Mouse (Mus musculus) adipocyte (in vitro differentiated cells): ENCODE results near the gene Rtl8a.
"Not testable (repeated sequence)": the region's sequence is repeated elsewhere in the genome, so short reads cannot be mapped to it uniquely, and the experiment has no call there.

ENCODE experiments used
- DNase-seq: peaks from one replicate; pipeline ENCODE4 v3.0.0-alpha.2; 2016; ENCODE audit warnings: low spot score

Rtl8a gene

DNA sequence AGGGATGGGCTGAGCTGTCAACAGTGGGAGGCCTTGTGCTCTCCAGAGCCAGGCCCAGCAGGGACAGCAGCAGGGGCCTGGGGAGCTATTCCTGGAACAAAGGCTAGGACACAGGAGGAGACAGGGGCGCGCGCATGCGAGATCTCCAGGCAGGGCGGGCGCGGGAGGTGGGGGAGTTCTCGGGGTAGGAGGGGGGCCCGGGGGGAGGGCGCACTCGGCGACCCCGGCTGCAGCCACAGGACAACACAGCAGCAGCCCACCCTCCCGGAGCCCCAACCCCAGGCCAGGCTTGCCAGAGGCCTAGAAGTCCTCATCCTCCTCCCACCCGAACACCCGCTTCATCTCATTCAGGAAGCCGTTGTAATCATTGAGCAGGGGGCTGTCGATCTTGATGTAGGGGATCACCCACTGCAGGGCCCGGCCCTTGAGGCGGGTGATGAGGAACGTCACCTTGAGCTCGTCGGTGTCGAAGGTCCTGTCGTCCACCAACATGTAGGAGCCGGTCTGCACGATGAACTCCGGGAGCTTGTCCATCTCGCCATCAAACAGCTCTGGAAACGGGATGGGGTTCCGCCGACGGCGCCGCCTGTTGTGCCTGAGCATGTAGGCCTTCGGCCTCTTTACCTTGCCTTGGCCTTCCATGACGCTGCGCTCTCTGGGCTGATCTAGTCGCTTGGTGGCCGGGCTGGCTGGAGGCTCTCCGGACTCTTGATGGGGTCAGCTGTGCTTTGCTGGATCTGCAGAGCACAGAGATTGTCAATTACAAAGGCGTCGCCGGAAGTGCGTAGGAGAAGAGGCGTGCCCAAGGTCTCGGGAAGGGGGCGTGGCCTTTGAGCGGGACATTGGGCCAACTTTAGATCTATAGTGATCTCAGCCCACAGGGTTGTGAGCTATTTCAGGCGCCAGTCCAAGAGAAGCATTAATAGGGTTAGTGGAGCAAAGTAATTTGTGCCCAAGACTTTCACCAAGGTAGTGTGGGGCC, at the start of gene Rtl8a:
Gene Rtl8a, minus strand, starts transcription at position 703 of the 982 bp plus-strand sequence.
- peak; percentile 89 for DNase-seq

GRCm38 (mm10) chrX:53693141-53693540, 49.7 kb upstream of the Rtl8a start:
- DNase-seq: no peak

DNA sequence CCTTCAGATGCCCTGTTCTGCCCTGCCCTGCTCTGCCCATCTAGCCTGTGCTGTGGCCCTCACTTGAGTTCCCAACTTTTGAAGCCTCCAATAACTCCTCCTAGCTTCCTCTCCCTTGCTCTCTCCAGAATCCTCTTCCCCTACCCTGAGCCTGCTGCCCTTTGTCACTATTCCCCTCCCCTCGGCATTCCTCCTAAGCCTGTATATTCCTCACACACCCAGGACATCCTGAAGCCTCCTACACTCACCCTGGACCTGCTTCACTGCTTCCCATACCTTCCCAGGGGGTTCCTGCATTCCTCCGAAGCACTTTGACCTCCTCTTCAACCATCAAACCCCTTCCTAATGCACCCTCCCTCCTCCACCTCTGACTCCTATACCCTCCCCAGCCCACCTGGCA, 48.6 kb upstream of the Rtl8a start:
- DNase-seq: peak; percentile 19

DNA sequence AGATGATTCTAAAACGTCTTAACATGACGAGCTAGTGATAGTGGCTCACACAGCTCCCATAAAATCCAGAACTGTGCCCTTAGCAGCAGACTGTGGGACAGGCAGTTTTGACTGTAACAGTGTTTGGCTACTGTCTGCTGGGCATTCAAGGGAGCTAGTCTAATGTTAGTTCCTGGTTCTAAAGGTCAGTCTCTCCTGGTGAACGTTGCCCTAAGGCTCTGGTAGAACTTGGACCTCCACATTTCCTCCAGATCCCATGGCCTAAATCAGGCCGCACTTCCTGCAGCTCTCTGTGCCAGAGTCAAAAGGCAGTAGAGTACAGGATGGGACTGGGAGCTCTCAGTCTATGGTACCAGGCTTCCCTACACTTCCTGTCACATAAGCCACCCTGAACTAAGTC, 41.2 kb upstream of the Rtl8a start:
- DNase-seq: not testable (repeated sequence)

GRCm38 (mm10) chrX:53682650-53683049, 39.2 kb upstream of the Rtl8a start:
- DNase-seq: not testable (repeated sequence)

DNA sequence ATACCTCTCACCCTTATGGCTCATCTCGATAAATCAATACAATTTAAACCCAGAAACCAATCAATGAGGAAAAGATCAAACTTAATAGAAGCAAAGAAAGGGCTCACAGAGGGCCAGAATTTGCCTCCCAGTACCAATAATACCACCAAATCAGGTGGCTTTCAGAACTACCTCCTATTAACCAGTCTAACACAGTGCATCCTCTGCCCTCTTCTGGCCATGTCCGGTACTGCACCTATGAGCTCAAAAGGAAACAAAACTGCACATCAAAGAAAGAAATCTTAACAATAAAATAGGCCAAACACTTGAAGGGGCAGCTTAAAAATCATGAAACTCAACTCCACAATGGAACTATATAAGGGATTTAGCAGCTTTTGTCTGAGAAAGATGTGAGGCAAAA, 33.5 kb upstream of the Rtl8a start:
- DNase-seq: not testable (repeated sequence)

DNA sequence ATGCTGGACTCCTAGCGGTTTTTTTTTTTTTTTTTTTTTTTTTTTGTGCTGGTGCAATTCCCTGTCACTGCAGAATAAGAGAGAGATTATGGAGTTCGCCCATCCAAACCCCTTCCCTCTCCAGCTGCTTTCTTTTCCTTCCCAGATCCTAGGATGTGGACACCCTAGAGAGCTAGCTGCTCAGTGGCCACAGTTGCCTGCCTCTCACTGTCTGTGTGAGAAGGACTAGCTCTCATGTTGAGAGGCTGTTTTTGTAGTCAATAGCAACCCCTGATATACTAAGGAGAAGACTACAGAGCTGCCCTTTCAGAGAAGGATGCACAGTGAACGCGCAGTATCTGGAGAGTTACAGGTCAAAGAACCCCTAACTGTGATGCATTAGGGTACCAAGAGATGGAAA, 27.2 kb upstream of the Rtl8a start:
- DNase-seq: not testable (repeated sequence)

DNA sequence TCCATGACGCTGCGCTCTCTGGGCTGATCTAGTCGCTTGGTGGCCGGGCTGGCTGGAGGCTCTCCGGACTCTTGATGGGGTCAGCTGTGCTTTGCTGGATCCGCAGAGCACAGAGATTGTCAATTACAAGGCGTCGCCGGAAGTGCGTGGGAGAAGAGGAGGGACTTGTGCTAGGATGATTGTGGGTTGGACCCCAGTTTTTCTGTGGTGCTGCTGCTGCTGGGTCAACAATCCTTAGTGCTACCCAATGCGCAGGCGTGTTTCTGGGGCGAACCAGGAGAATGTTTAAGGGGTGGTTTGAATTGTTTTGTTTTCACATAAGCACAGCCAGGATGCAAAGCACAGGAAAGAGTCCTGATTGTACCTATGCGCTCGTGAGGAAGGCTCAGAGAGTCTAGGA, 26.8 kb upstream of the Rtl8a start, which contains the start of gene Rtl8b:
Gene Rtl8b, minus strand, starts transcription at position 115 of the 400 bp plus-strand sequence.
- peak; percentile 91 for DNase-seq

DNA sequence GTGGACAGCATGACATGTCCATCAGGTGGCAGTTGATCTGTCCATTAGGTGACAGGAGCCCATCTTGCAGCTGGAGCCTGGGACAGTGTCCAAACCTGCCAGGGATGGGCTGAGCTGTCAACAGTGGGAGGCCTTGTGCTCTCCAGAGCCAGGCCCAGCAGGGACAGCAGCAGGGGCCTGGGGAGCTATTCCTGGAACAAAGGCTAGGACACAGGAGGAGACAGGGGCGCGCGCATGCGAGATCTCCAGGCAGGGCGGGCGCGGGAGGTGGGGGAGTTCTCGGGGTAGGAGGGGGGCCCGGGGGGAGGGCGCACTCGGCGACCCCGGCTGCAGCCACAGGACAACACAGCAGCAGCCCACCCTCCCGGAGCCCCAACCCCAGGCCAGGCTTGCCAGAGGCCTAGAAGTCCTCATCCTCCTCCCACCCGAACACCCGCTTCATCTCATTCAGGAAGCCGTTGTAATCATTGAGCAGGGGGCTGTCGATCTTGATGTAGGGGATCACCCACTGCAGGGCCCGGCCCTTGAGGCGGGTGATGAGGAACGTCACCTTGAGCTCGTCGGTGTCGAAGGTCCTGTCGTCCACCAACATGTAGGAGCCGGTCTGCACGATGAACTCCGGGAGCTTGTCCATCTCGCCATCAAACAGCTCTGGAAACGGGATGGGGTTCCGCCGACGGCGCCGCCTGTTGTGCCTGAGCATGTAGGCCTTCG, 26.2 kb upstream of the Rtl8a start:
- DNase-seq: not testable (repeated sequence)

- not testable (repeated sequence) for DNase-seq
These were observed 9.4 kb upstream of the Rtl8a start for GRCm38 (mm10) chrX:53652917-53653316.

GRCm38 (mm10) chrX:53645885-53646284, 2.4 kb upstream of the Rtl8a start:
- DNase-seq: no peak

DNA sequence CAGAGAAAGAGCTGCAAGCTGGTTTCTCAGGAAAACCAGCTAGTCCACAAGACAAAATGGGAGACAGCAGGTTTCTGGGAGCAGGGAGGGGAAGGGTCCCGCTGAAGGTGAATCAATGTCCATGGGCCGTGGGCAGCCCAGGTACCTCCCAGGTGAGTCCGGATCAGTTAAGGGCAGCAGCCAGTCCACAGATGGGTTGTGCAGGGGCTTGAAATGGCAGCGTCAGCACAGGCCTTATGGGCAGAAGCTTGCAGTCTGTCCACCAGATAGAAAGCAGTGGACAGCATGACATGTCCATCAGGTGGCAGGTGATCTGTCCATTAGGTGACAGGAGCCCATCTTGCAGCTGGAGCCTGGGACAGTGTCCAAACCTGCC, 890 bp downstream of the Rtl8a start:
- DNase-seq: not testable (repeated sequence)

DNA sequence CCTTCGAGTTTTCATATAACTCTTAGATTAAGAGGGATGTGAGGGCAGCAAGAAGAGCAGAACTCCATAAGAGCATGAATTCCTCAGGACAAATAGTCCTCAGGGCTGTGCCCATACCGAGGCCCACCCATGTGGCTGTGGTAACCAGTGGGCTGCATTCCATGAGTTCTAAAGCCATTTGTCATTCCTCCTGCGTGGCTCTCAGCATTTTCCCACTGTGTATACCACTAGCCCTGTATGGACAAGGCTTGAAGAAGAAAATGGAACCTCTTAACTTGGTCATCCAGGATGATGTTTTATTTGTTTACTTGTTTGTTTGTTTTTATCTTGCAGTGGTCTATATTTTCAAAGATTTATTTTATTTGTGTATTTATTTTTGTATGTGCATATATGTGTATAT, 5.4 kb downstream of the Rtl8a start:
- DNase-seq: not testable (repeated sequence)

DNA sequence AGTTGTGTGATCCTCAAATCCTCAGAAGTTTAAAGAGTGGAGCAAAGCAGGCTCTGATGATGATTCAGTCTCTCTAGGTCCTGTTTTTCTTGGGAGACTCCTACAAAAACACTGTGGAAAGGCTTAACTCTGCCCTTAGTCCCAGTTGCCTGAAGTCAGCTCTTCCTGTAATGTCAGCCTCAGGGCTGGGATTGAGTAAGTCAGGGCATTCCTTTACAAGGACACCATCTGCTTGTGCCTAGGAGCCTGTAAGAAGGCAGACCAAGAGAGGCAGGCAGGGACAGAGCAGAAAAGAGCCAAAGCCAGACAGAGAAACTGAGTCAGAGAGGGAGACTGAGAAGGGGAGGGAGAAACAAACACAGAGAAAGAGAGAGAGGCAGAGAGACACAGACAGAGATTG, 32.1 kb downstream of the Rtl8a start:
- DNase-seq: peak; percentile 53

GRCm38 (mm10) chrX:53610571-53610970, 32.9 kb downstream of the Rtl8a start:
- peak; percentile 87 for DNase-seq

DNA sequence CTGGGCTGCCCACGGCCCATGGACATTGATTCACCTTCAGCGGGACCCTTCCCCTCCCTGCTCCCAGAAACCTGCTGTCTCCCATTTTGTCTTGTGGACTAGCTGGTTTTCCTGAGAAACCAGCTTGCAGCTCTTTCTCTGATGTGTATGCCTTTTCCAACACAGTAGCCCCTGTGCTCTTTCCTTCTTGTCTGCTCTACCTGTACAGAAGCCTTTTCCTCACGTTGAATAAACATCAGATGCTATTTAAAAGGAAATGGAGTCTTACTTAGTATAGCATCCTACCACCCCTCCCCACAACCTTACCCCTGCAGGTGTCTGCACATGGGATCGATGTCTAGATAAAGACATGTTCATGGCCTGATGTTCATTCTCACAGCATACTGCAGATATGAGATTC, 34.6 kb downstream of the Rtl8a start, which contains the start of gene Gm14597:
Gene Gm14597, minus strand, starts transcription at position 101 of the 400 bp plus-strand sequence.
- DNase-seq: not testable (repeated sequence)

DNA sequence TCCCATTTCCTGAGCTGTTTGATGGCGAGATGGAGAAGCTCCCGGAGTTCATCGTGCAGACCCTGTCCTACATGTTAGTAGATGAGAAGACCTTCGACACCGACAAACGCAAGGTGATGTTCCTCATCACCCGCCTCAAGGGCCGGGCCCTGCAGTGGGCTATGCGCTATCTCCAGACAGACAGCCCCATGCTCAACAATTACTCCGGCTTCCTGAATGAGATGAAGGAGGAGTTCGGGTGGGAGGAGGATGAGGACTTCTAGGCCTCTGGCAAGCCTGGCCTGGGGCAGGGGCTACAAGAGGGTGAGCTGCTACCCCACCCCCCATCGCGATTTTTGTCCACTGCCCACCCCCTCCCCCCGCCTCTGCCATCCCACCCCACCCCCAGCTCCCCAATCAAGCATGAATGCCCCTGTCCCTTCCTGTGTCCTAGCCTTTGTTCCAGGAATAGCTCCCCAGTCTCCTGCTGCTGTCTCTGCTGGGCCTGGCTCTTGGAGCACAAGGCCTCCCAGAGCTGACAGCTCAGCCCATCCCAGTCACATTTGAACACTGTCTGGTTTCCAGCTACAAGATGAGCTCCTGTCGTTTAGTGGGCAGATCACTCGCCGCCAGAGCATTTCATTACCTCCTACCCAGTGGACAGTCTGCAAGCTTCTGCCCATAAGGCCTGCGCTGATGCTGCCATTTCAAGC, 35.2 kb downstream of the Rtl8a start:
- DNase-seq: peak; percentile 6

DNA sequence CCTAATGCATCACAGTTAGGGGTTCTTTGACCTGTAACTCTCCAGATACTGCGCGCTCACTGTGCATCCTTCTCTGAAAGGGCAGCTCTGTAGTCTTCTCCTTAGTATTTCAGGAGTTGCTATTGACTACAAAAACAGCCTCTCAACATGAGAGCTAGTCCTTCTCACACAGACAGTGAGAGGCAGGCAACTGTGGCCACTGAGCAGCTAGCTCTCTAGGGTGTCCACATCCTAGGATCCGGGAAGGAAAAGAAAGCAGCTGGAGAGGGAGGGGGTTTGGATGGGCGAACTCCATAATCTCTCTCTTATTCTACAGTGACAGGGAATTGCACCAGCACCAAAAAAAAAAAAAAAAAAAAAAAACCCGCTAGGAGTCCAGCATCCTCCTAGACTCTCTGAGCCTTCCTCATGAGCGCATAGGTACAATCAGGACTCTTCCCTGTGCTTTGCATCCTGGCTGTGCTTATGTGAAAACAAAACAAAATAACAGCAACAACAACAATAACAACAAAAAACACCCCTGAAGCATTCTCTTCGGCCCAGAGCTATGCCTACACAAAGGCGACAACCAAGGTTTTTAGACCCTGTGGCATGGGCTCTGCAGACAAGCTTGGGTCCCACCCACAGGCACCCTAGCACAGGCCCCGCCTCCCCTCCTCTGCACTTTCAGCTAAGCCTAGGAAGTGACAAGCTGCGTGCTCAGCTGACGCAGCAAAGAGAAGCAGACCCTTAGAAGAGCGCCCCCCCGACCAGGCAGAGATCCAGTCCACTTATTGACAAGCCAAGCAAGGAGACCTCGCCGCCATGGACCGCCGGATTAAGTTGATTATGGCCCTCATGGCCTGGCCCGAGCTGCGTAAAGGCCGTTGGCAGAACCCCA, 36.0 kb downstream of the Rtl8a start, which contains the start of gene Rtl8c:
Gene Rtl8c, plus strand, starts transcription at position 791 of the 880 bp plus-strand sequence.
- peak; percentile 45 for DNase-seq

DNA sequence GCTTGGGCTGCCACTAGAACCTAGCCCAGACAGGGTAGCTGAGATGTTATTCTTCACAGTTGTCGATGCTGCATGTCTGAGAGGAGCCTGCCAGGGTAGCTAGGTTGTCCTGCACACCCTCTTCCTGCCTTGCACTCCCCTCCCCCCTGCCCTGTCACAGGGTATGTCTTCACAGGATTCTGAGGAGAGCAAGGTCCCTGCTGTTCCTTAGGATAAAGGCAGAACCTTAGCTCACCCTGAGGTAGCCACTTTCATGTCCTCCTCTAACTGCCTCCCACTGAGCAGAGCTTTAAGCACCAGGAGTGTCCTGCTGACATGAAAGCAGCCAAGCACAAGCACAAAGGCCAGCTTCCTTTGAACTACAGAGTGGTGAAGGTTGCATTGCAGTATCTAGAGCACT, 37.3 kb downstream of the Rtl8a start:
- DNase-seq: not testable (repeated sequence)

- not testable (repeated sequence) for DNase-seq
These were observed 43.5 kb downstream of the Rtl8a start for GRCm38 (mm10) chrX:53599993-53600392.
